Mouse (Mus musculus): ENCODE data around the gene Prr9.

Gene Prr9

GRCm38 (mm10) chr3:92123847-92124246 is at the start of gene Prr9:
Gene Prr9, minus strand, starts transcription at chr3:92123947.
- no peak for DNase-seq (ENCODE audit: low read depth, low spot score)

GRCm38 (mm10) chr3:92169847-92170246 is 46.1 kb upstream of the Prr9 start:
- no peak for DNase-seq (ENCODE audit: low read depth, low spot score)

DNA sequence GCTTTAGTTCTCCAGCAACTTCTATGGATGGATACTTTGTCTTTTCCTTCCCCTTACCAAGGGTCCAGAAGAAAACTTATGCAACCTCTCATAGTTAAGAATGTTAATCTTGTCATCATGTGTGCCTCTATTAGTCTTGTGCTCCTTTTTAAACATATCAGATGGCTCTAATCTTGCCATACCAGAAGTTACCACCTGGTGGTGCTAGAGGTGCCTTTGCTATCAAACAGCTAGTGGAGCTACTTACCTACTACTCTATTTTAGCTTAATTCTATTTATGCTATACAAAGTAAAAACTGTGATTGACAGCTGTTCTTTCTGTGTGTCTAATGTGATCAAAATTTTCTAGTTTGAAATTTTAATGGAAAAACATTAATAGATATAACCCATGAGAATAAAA is 29.6 kb upstream of the Prr9 start:
- peak; percentile 72 for DNase-seq (ENCODE audit: low read depth, low spot score)

DNA sequence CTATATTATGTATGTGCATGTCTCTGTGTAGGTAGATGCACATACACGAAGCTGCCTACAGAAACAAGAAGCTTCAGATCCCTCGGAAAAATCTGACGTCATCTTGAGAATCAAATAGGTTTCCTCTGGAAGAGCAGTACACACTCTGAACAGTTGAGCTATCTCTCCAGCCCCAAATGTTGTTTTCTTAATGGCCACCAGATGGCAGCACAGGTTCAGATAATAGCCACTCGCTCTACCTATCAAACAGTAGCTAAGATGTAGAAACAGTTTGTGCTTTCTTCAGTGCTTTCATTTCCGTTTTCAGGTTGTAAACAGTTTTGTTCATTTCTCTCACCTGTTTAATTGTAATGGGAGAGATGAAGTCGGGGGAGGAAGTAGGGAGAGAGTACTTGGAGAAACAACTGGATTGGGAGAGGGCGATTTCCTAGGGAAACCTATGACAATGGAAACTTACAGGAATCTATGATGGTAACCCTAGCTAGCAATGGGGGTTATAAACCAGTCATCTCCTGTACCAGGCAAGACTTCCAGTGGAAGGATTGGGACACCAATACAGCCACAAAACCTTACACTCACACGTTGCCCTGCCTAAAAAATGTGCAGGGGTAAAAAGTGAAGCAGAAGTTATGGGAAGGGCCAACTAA is 27.0 kb upstream of the Prr9 start:
- DNase-seq (ENCODE audit: low read depth, low spot score): peak; percentile 79

GRCm38 (mm10) chr3:92147913-92148312 is 24.2 kb upstream of the Prr9 start:
- DNase-seq (ENCODE audit: low read depth, low spot score): no peak

DNA sequence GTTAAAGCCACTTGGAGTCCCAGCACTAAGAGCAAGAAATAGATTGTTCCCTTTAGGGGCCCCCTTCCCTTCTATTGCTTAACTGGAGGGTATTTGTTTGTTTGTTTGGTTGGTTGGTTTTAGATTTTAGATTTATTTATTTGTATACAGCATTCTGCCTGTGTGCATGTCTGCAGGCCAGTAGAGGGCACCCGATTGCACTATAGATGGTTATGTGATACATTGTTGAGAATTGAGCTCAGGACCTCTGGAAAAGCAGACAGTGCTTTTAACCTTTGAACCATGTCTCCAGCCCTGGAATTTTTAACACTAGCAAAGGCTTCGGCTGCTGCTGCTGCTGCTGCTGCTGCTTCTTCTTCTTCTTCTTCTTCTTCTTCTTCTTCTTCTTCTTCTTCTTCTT is 23.7 kb upstream of the Prr9 start:
- DNase-seq (ENCODE audit: low read depth, low spot score): peak; percentile 15

- no peak for DNase-seq (ENCODE audit: low read depth, low spot score)
Observed at GRCm38 (mm10) chr3:92142644-92143043, 18.9 kb upstream of the Prr9 start, which contains the start of gene Lelp1. Gene Lelp1, minus strand, starts transcription at chr3:92142744.

- DNase-seq (ENCODE audit: low read depth, low spot score): peak; percentile 2
Observed at GRCm38 (mm10) chr3:92120902-92121301, 2.8 kb downstream of the Prr9 start.

GRCm38 (mm10) chr3:92117930-92118329 is 5.8 kb downstream of the Prr9 start:
- DNase-seq (ENCODE audit: low read depth, low spot score): peak; percentile 56

DNA sequence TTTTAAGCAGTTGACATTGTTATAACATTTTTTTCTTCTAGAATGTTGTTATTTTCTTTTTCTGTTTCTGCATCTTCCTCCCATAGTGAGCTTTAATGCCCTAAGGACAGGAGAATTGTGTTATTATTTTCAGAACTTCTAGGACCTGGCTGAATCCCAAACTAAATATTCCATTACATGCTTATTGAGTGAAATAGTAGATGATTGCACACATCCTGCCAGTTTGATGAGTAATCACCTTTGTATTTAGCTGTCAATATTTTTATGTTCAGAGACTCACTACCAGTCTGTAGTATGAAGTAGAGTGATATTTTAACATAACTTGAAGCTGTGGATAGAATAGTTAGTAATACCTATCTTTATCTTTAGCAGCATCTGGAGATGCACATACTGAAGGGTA is 12.2 kb downstream of the Prr9 start:
- DNase-seq (ENCODE audit: low read depth, low spot score): no peak

DNA sequence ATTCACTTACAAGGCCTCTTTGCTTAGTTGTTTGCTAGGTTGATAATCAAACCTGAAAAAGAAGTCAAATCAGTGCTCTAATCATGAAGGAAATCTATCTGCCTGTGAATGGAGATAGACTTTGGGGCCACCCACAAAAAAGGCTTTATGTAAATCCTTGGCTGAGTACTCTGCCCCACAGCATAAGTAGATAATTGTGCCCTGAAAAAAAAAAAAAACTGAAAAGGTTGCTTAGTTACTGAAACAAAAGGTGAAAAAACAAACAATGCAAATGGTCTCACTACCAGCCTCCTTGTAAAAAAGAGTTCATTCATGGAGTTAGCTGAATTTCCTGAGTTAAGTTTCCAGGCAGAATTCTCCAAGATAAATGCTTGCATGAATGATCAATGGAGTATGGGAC is 13.0 kb downstream of the Prr9 start:
- DNase-seq (ENCODE audit: low read depth, low spot score): no peak

DNA sequence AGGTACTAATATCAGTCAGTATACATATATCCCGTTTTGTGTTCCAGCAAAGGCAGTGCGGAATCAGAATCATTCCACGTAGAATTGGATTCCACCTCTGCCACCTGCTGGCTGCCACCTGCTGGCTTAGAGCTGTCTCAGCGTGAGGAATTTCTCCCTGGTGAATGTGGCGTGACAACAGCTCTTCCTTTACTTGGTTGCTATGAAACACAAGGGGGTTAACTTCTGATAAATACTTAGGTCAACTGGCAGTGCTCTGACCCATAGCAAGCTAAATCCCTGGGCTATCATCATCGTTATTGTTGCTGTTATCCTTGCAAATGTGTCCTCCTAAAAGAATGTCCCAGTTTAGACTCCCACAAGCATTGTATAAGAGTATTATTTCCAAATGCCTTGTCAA is 17.2 kb downstream of the Prr9 start:
- peak; percentile 60 for DNase-seq (ENCODE audit: low read depth, low spot score)

GRCm38 (mm10) chr3:92083042-92083441 is 40.7 kb downstream of the Prr9 start, which contains the start of gene Lor:
Gene Lor, minus strand, starts transcription at chr3:92083142.
- no peak for DNase-seq (ENCODE audit: low read depth, low spot score)

DNA sequence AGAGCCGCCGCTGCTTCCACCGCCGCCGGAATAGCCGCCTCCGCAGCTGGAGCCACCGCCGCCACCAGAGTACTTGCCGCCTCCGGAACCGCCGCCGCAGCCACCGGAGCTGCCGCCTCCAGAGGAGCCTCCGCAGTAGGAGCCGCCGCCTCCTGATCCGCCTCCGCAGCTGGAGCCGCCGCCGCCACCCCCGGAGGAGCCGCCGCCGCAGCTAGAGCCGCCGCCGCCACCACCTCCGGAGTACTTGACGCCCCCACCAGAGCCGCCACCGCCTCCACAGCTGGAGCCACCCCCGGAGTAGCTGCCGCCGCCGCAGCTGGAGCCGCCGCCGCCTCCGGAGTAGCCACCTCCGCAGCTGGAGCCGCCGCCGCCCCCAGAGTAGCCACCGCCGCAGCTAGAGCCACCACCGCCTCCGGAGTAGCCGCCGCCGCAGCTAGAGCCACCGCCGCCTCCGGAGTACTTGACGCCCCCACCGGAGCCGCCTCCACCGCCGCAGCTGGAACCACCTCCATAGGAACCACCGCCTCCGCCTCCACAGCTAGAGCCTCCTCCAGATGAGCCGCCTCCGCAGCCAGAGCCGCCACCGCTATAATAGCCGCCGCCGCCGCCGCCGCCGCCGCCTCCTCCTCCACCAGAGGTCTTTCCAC is 42.3 kb downstream of the Prr9 start:
- DNase-seq (ENCODE audit: low read depth, low spot score): no peak

DNA sequence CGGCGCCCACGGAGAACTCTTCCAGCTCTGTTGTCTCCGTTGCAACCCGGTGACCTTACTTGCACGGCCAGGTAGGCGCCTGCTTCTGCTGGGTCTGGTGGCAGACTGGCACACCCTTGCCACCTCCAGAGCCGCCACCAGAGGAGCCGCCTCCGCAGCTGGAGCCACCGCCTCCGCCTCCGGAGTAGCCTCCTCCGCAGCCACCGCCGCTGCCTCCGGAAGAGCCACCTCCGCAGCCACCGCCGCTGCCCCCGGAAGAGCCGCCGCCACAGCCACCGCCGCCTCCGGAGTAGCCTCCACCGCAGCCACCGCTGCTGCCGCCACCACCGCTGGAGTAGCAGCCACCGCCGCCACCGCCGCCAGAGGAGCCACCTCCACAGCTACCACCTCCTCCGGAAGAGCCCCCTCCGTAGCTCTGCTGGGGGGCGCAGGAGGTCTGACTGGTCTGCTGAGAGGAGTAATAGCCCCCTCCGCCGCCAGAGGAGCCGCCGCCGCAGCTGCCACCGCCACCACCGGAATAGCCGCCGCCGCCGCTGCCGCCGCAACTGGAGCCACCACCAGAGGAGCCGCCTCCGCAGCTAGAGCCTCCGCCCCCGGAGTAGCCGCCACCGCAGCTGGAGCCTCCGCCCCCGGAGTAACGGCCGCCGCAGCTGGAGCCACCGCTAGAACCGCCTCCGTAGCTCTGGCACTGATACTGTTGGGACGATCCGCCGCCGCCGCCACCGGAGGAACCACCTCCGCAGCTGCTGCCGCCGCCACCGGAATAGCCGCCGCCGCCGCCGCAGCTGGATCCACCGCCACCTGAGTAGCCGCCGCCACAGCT is 43.1 kb downstream of the Prr9 start:
- DNase-seq (ENCODE audit: low read depth, low spot score): peak; percentile 48

Measured in brain, adult 2 months (tissue).